Mouse (Mus musculus): ENCODE results near the gene Acot7.

DNA sequence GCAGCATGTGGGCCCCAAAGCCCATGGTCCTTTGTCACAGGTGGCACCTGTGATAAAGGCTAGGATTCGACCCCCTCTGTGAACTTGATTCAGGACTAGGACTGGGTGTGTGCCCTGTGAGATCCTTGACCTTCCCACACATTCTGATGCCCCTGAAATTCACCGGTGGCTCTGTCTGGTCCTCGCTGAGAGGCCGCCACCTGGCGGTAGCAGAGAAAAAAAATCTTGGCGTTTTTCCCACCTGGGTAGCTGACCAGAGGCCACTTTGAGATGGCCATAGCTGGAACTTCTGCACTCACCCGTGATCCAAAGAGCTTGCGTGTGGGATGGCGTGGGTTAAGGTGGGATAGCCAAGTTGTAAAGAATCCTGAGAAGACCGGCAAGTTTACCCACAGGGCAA lies 107.6 kb downstream of the Acot7 start:
- no peak for TF ChIP-seq POLR2A (IDR thresholded peaks at IDR 0.05; ENCODE audit: insufficient read length, low read depth)
- TF ChIP-seq USF1 (IDR thresholded peaks at IDR 0.05; ENCODE audit: low read depth) = no peak
- TF ChIP-seq CEBPB (IDR thresholded peaks at IDR 0.05; ENCODE audit: insufficient read depth, poor library complexity, severe bottlenecking) = no peak
- TF ChIP-seq POLR2AphosphoS2 (IDR thresholded peaks at IDR 0.05; ENCODE audit: insufficient read length, low read depth) = no peak
- TF ChIP-seq MYOG (IDR thresholded peaks at IDR 0.05; ENCODE audit: control insufficient read depth in 1 of 3, insufficient read depth in 1 of 3, insufficient read length in 2 of 3, low read depth in 2 of 3) = no peak
- no peak for TF ChIP-seq TCF12 (IDR thresholded peaks at IDR 0.05; ENCODE audit: insufficient read depth, poor library complexity, severe bottlenecking)

Data from myocyte (in vitro differentiated cells).